Mouse (Mus musculus): ENCODE results near the gene Rnf144b. TPM values are rescaled to one million over a fixed set of nuclear protein-coding genes. Genes with fewer than 3 reads are reported as not detected.

Rnf144b gene
- polyA plus RNA-seq, 1 experiment from 2014 or later: 1.1 TPM

- Histone ChIP-seq H3K9ac (ENCODE audit: low read depth, low read length) (no peak overlapping the region), H3K4me1 (ENCODE audit: control insufficient read depth, insufficient read depth, low read depth, low read length) (peaks cover 3% of the 10 kb centered on the region; the same call in 1 of the 2 replicates), H3K4me3 (ENCODE audit: low read length) (no peak overlapping the region), H3K9me3 (ENCODE audit: control insufficient read depth, low read length) (no peaks in the 10 kb centered on the region), H3K27ac (ENCODE audit: low read depth, low read length) (no peak overlapping the region), H3K36me3 (ENCODE audit: control insufficient read depth, insufficient read depth, low read length) (no peaks in the 10 kb centered on the region), H3K27me3 (replicated peaks; ENCODE audit: control insufficient read depth, insufficient read depth, low read length) (peaks cover 3% of the 10 kb centered on the region), H3K4me2 (ENCODE audit: low read length) (no peak overlapping the region)
- 71% methylated on average over 4 of the region's 4 CpGs for WGBS
- no peak for ATAC-seq
Observed at GRCm38 (mm10) chr13:47195491-47195890, 73.0 kb downstream of the Rnf144b start.

DNA sequence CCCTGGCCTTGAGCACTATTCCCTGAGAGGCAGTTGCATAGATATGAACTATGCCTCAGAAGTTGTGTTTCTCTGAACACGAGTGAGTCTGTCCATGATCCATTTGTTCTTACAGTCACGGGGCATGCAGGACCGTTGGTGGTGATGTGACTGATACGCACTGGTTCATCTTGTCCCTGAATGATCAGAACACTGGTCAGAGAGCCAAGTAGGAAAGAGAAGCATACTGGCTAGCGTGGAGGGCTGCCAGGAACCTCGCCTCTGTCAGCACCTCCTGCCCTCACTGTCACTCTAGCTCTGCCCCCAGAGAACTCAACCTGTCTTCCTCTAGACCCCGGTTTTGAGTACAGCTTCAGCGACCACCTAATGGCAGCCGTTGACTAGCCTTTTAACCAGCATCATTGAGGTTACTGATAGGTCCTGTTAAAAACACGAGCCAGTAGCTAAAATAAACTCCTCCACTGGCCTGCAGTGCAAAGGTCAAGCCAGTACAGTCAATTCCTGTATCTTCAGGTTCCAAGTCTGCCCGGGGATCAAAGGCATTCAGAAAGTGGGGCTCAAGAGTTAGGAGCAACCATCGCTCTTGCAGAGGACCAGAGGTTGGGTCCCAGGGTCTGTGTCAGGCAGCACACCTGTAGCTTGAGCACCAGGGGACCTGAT lies 77.7 kb downstream of the Rnf144b start:
- no peak for ATAC-seq
- H3K9ac ChIP-seq (ENCODE audit: low read depth, low read length): no peak overlapping the region
- 92% methylated on average over 12 of the region's 12 CpGs for WGBS
- H3K27me3 ChIP-seq (replicated peaks; ENCODE audit: control insufficient read depth, insufficient read depth, low read length): peaks cover 3% of the 10 kb centered on the region; the same call in 1 of the 2 replicates
- H3K4me1 ChIP-seq (ENCODE audit: control insufficient read depth, insufficient read depth, low read depth, low read length): no peaks in the 10 kb centered on the region
- H3K9me3 ChIP-seq (ENCODE audit: control insufficient read depth, low read length): no peaks in the 10 kb centered on the region
- H3K27ac ChIP-seq (ENCODE audit: low read depth, low read length): no peak overlapping the region
- no peaks in the 10 kb centered on the region for H3K36me3 ChIP-seq (ENCODE audit: control insufficient read depth, insufficient read depth, low read length)
- no peak overlapping the region for H3K4me2 ChIP-seq (ENCODE audit: low read length)
- no peak overlapping the region for H3K4me3 ChIP-seq (ENCODE audit: low read length)

DNA sequence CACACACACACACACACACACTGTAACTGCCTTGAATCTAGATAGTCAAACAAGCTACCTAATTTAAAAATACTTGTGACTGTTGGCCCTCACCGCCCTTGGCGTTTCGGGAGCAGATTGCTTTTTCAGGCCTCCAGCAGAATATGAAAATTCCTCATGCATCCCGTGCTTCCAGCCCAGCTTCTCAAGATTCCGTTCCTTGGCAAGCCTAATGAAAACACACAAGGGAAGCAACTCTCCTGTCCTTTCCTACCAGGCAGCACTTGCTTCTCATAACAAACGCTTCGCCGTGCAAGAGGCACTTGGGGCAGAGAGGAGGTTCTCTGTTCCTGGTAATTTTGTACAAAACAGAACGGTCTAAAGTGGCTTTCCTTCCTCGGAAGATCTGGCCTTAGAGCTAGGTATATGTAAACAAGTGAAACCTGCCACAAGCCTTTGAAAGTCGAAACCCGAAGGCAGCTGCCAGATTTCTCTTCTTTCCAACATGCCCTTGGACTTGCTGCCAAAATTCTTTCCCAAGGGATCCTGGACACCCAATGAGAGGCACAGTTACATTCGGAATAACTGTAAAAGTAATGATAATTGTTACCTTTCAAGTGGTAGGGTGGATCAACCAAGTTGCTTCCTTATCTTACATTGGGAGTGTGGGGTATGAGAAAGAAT lies 79.6 kb downstream of the Rnf144b start:
- Histone ChIP-seq H3K27ac (ENCODE audit: low read depth, low read length) (peak overlapping the region; percentile 9; the same call in 1 of the 2 replicates), H3K4me1 (ENCODE audit: control insufficient read depth, insufficient read depth, low read depth, low read length) (no peaks in the 10 kb centered on the region)

DNA sequence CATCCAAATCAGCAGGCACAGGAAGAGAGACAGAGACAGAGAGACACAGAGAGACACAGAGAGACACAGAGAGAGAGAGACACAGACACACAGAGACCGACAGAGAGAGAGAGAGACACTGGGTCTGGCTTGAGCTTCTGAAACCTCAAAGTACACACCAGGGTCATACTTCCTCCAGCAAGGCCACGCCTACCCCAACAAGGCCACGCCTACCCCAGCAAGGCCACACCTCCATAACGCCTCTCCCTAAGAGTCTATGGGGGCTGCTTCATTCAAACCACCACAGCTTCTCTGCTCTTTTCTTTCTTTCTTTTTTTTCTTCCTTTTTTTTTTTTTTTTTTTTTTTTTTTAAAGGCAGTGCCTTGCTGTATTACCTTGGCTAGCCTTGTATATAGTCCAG lies 88.0 kb downstream of the Rnf144b start:
- no peaks in the 10 kb centered on the region for H3K27me3 ChIP-seq (replicated peaks; ENCODE audit: control insufficient read depth, insufficient read depth, low read length)
- 74% methylated on average over 4 of the region's 4 CpGs for whole genome bisulfite sequencing

More for the DNA sequence above, 79.6 kb downstream of the Rnf144b start:
- H3K4me3 ChIP-seq (ENCODE audit: low read length): no peak overlapping the region
- no peak for ATAC-seq
- H3K9ac ChIP-seq (ENCODE audit: low read depth, low read length): no peak overlapping the region
- H3K9me3 ChIP-seq (ENCODE audit: control insufficient read depth, low read length): no peaks in the 10 kb centered on the region; the same call in 1 of the 2 replicates
- no peaks in the 10 kb centered on the region for H3K36me3 ChIP-seq (ENCODE audit: control insufficient read depth, insufficient read depth, low read length)
- no peak overlapping the region for H3K4me2 ChIP-seq (ENCODE audit: low read length)
- H3K27me3 ChIP-seq (replicated peaks; ENCODE audit: control insufficient read depth, insufficient read depth, low read length): no peaks in the 10 kb centered on the region
- WGBS: 60% methylated on average over 13 of the region's 13 CpGs

GRCm38 (mm10) chr13:47210992-47211391 lies 88.5 kb downstream of the Rnf144b start:
- Histone ChIP-seq H3K4me2 (ENCODE audit: low read length) (no peak overlapping the region), H3K27ac (ENCODE audit: low read depth, low read length) (no peak overlapping the region), H3K9me3 (ENCODE audit: control insufficient read depth, low read length) (no peaks in the 10 kb centered on the region; the same call in 1 of the 2 replicates), H3K9ac (ENCODE audit: low read depth, low read length) (no peak overlapping the region), H3K36me3 (ENCODE audit: control insufficient read depth, insufficient read depth, low read length) (no peaks in the 10 kb centered on the region), H3K27me3 (replicated peaks; ENCODE audit: control insufficient read depth, insufficient read depth, low read length) (no peaks in the 10 kb centered on the region), H3K4me1 (ENCODE audit: control insufficient read depth, insufficient read depth, low read depth, low read length) (no peaks in the 10 kb centered on the region), H3K4me3 (ENCODE audit: low read length) (no peak overlapping the region)
- ATAC-seq: no peak
- WGBS: 89% methylated on average over 6 of the region's 6 CpGs

More for the DNA sequence above, 88.0 kb downstream of the Rnf144b start:
- ATAC-seq: no peak
- Histone ChIP-seq H3K9me3 (ENCODE audit: control insufficient read depth, low read length) (no peaks in the 10 kb centered on the region; the same call in 1 of the 2 replicates), H3K9ac (ENCODE audit: low read depth, low read length) (no peak overlapping the region), H3K4me2 (ENCODE audit: low read length) (no peak overlapping the region), H3K36me3 (ENCODE audit: control insufficient read depth, insufficient read depth, low read length) (no peaks in the 10 kb centered on the region), H3K4me3 (ENCODE audit: low read length) (no peak overlapping the region), H3K27ac (ENCODE audit: low read depth, low read length) (no peak overlapping the region), H3K4me1 (ENCODE audit: control insufficient read depth, insufficient read depth, low read depth, low read length) (no peaks in the 10 kb centered on the region)

GRCm38 (mm10) chr13:47211581-47211980 lies 89.1 kb downstream of the Rnf144b start:
- ATAC-seq: no peak
- no peaks in the 10 kb centered on the region for H3K4me1 ChIP-seq (ENCODE audit: control insufficient read depth, insufficient read depth, low read depth, low read length)
- H3K4me3 ChIP-seq (ENCODE audit: low read length): no peak overlapping the region
- H3K9me3 ChIP-seq (ENCODE audit: control insufficient read depth, low read length): no peaks in the 10 kb centered on the region
- H3K27me3 ChIP-seq (replicated peaks; ENCODE audit: control insufficient read depth, insufficient read depth, low read length): no peaks in the 10 kb centered on the region
- H3K27ac ChIP-seq (ENCODE audit: low read depth, low read length): no peak overlapping the region
- WGBS: 83% methylated on average over 7 of the region's 7 CpGs
- H3K36me3 ChIP-seq (ENCODE audit: control insufficient read depth, insufficient read depth, low read length): no peaks in the 10 kb centered on the region
- H3K9ac ChIP-seq (ENCODE audit: low read depth, low read length): no peak overlapping the region
- H3K4me2 ChIP-seq (ENCODE audit: low read length): no peak overlapping the region

GRCm38 (mm10) chr13:47213817-47214216 lies 91.4 kb downstream of the Rnf144b start:
- Histone ChIP-seq H3K36me3 (ENCODE audit: control insufficient read depth, insufficient read depth, low read length) (no peaks in the 10 kb centered on the region), H3K27ac (ENCODE audit: low read depth, low read length) (no peak overlapping the region), H3K4me1 (ENCODE audit: control insufficient read depth, insufficient read depth, low read depth, low read length) (no peaks in the 10 kb centered on the region), H3K4me2 (ENCODE audit: low read length) (no peak overlapping the region), H3K27me3 (replicated peaks; ENCODE audit: control insufficient read depth, insufficient read depth, low read length) (no peaks in the 10 kb centered on the region), H3K9ac (ENCODE audit: low read depth, low read length) (no peak overlapping the region), H3K9me3 (ENCODE audit: control insufficient read depth, low read length) (no peaks in the 10 kb centered on the region), H3K4me3 (ENCODE audit: low read length) (no peak overlapping the region)
- WGBS: 96% methylated on average over 10 of the region's 10 CpGs
- no peak for ATAC-seq

DNA sequence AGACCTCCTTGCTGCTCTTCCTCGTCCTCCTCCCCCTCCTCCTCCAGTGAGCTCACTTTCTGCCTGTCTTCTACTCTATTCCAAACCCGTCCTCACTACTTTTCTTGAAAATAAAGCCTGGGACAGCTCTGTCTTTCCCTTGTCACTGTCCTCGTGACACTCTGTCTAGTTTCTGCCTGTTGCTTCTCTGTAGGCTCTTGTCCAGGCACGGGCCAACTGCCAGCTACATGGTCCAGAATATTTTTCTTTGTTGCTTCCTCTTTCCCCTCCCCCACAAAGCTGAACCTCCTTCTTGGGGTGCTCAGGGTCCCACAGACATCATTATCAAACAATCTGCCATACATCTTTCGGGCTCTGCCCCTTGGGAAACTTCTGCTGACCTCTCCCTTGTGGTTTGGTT lies 92.4 kb downstream of the Rnf144b start:
- no peaks in the 10 kb centered on the region for H3K27me3 ChIP-seq (replicated peaks; ENCODE audit: control insufficient read depth, insufficient read depth, low read length)
- no peak overlapping the region for H3K9ac ChIP-seq (ENCODE audit: low read depth, low read length)
- no peak overlapping the region for H3K4me3 ChIP-seq (ENCODE audit: low read length)
- no peak for ATAC-seq
- WGBS: 72% methylated on average over 5 of the region's 5 CpGs
- H3K9me3 ChIP-seq (ENCODE audit: control insufficient read depth, low read length): no peaks in the 10 kb centered on the region
- no peak overlapping the region for H3K4me2 ChIP-seq (ENCODE audit: low read length)
- H3K36me3 ChIP-seq (ENCODE audit: control insufficient read depth, insufficient read depth, low read length): no peaks in the 10 kb centered on the region
- no peak overlapping the region for H3K27ac ChIP-seq (ENCODE audit: low read depth, low read length)
- H3K4me1 ChIP-seq (ENCODE audit: control insufficient read depth, insufficient read depth, low read depth, low read length): no peaks in the 10 kb centered on the region

DNA sequence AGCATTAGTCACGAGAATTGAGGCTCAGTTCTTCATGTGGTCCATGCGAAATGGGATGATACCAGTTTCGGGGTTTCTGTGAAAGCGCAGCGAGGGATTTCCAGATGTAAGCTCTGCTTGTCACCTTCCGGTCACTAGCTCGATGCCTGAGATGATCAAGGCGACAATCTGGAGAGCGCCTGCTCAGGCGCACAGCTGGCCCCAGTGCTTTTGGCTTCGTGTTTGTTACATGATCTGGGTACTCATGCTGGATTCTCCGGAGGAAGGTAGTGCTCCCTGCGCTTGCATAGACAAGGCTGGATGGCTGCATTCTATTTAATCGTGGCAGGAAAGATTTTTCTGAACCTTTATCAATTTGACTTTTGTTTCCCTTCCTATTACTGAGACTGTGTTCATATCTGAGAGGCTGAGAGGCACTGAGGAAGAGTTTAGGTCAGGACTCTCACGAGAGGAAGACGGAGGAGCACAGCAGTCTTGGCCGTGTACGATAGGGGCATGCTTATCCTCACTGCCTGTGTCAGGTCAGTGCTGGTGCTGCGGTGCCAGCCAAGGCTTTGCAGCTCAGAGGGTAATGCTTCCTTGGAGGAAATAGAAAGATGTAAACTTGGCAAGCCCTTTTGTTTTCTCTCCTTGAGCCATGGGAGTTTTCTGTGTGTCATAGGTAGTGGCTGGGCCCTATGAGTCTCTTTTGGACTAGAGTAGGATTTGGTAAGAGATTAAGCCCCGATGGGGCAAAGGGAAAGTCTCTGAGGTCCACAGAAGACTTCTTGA lies 93.5 kb downstream of the Rnf144b start:
- Histone ChIP-seq H3K9ac (ENCODE audit: low read depth, low read length) (no peak overlapping the region), H3K4me3 (ENCODE audit: low read length) (no peak overlapping the region), H3K27me3 (replicated peaks; ENCODE audit: control insufficient read depth, insufficient read depth, low read length) (no peaks in the 10 kb centered on the region), H3K4me2 (ENCODE audit: low read length) (no peak overlapping the region), H3K36me3 (ENCODE audit: control insufficient read depth, insufficient read depth, low read length) (no peaks in the 10 kb centered on the region), H3K27ac (ENCODE audit: low read depth, low read length) (no peak overlapping the region), H3K4me1 (ENCODE audit: control insufficient read depth, insufficient read depth, low read depth, low read length) (no peaks in the 10 kb centered on the region), H3K9me3 (ENCODE audit: control insufficient read depth, low read length) (no peaks in the 10 kb centered on the region)
- ATAC-seq: no peak
- 85% methylated on average over 20 of the region's 20 CpGs for WGBS

Measured in hindbrain, embryonic 16.5 days (tissue).